Mouse (Mus musculus) cerebellum, adult 2 months (tissue): ENCODE data around the gene Olfr1294.

Experiments
- CTCF ChIP-seq: fragments of 200-500 bp; IDR thresholded peaks from 2 replicates; pipeline ENCODE4 v1.5.1; 2011; ENCODE audit warnings: low read depth, mild to moderate bottlenecking, control low read depth, low read length, moderate library complexity, borderline replicate concordance; ENCODE audit not compliant: insufficient read depth
- POLR2A ChIP-seq: fragments of 200-500 bp; IDR thresholded peaks from 2 replicates; pipeline ENCODE4 v1.6.1; 2011; ENCODE audit warnings: low read length, control low read depth, borderline replicate concordance; ENCODE audit not compliant: insufficient read depth

DNA sequence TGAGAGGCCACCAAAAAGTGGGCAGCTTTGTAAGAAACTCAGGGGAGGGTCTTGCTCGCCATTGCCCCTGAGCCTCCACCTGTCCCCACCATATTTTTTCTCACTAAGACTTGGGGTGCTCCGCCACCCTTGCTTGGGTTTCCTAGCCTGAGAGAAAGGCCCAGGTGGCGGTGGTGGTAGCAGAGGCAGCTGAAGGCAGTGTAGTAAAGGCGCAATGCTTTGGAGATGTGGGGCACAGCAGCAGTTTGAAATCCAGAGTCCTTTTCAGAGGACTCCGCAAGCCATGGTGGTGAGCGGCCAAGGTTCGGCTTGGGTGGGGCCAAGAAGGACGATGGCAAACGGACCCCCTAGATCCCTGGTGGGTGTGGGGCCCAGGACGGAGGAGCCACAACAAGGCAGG is 22.6 kb downstream of the Olfr1294 start:
- no peak for TF ChIP-seq POLR2A
- no peak for TF ChIP-seq CTCF
